18 mouse cellular contexts compared by ENCODE assay signal in genomic region chr19:48285602-48286225, GRCm38 (mm10).
DNase-seq lines count a peak whose midpoint lies in the region; ATAC-seq and TF ChIP-seq lines count a peak whose summit lies in the region.
"Had no signal": no experiment of that assay in that cellular context is flagged by ENCODE, and none has a peak within 500 bp of the region (broad histone marks: within the 10 kb centered on the region; RNA-seq: fewer than 3 reads in every experiment).

No protein-coding gene starts in this region.

- no peak overlapping the region for H3K27ac ChIP-seq in hindbrain, postnatal 0 days
- no peak overlapping the region for H3K27ac ChIP-seq in hindbrain, embryonic 16.5 days (ENCODE audit: low read depth, low read length)
- no peak overlapping the region for H3K27ac ChIP-seq in embryonic facial prominence, embryonic 10.5 days (replicated peaks)
- H3K27ac ChIP-seq: gastrocnemius, adult 2 months; left cerebral cortex, adult 2 months; limb, embryonic 15.5 days; midbrain, embryonic 10.5 days; neural tube, embryonic 15.5 days had no signal

- H3K4me1 ChIP-seq in hindbrain, postnatal 0 days (ENCODE audit: insufficient read depth, low read length), result no peaks in the 10 kb centered on the region
- no peaks in the 10 kb centered on the region for H3K4me1 ChIP-seq in hindbrain, embryonic 16.5 days (ENCODE audit: control insufficient read depth, insufficient read depth, low read depth, low read length)
- H3K4me1 ChIP-seq in embryonic facial prominence, embryonic 10.5 days, result peaks cover 10% of the 10 kb centered on the region
- H3K4me1 ChIP-seq: limb, embryonic 15.5 days had no signal

- H3K4me2 ChIP-seq in hindbrain, postnatal 0 days (ENCODE audit: low read depth, low read length), result no peak overlapping the region
- no peak overlapping the region for H3K4me2 ChIP-seq in hindbrain, embryonic 16.5 days (ENCODE audit: low read length)
- H3K4me2 ChIP-seq: limb, embryonic 15.5 days; neural tube, embryonic 15.5 days had no signal

- WGBS in hindbrain, postnatal 0 days, result 70% methylated on average over 10 of the region's 10 CpGs
- WGBS in hindbrain, embryonic 16.5 days, result 63% methylated on average over 10 of the region's 10 CpGs
- 79% methylated on average over 10 of the region's 10 CpGs for WGBS in embryonic facial prominence, embryonic 10.5 days

- TF ChIP-seq CTCF in hindbrain, postnatal 0 days (IDR thresholded peaks at IDR 0.05; ENCODE audit: low read depth), result no peak

- H3K4me3 ChIP-seq in hindbrain, postnatal 0 days (ENCODE audit: low read length), result no peak overlapping the region
- H3K4me3 ChIP-seq in hindbrain, embryonic 16.5 days (ENCODE audit: low read length), result no peak overlapping the region
- H3K4me3 ChIP-seq in embryonic facial prominence, embryonic 10.5 days, result no peak overlapping the region
- H3K4me3 ChIP-seq: gastrocnemius, adult 2 months; left cerebral cortex, adult 2 months; limb, embryonic 15.5 days; midbrain, embryonic 10.5 days; neural tube, embryonic 15.5 days had no signal

- no peaks in the 10 kb centered on the region for H3K9me3 ChIP-seq in hindbrain, postnatal 0 days (ENCODE audit: low read length)
- H3K9me3 ChIP-seq in hindbrain, embryonic 16.5 days (ENCODE audit: control insufficient read depth, low read length), result no peaks in the 10 kb centered on the region
- H3K9me3 ChIP-seq in embryonic facial prominence, embryonic 10.5 days, result no peaks in the 10 kb centered on the region
- H3K9me3 ChIP-seq: limb, embryonic 15.5 days; midbrain, embryonic 10.5 days; neural tube, embryonic 15.5 days had no signal

- ATAC-seq in hindbrain, postnatal 0 days, result no peak
- no peak for ATAC-seq in hindbrain, embryonic 16.5 days
- ATAC-seq: liver, postnatal 0 days had no signal

- peak; percentile 61 to 65 for DNase-seq in cerebellum, postnatal 10 days
- DNase-seq in cerebellum, postnatal 4 days (ENCODE audit: low spot score in 2 of 2), result no peak
- DNase-seq in hindbrain, postnatal 0 days (ENCODE audit: low spot score), result peak; percentile 28
- DNase-seq in brain, adult 2 months (ENCODE audit: low read depth, low spot score), result peak; percentile 79
- DNase-seq in layer of hippocampus, adult 9-11 months, result peak; percentile 65
- no peak for DNase-seq in c-Kit-positive CD71-positive TER-119-positive erythroid progenitor cells, embryonic 14.5 days (ENCODE audit: low spot score)
- no peak for DNase-seq in embryonic facial prominence, embryonic 10.5 days (ENCODE audit: low spot score)
- DNase-seq: adrenal gland, postnatal 36 days; gastrocnemius, adult 2 months; heart, postnatal 10 days; kidney, adult 9 months; liver, postnatal 0 days; lung, postnatal 36 days had no signal

- H3K9ac ChIP-seq in hindbrain, postnatal 0 days (replicated peaks; ENCODE audit: low read length), result no peak overlapping the region
- H3K9ac ChIP-seq in hindbrain, embryonic 16.5 days (ENCODE audit: low read depth, low read length), result no peak overlapping the region
- H3K9ac ChIP-seq: limb, embryonic 15.5 days; liver, postnatal 0 days; neural tube, embryonic 15.5 days had no signal

- H3K36me3 ChIP-seq in hindbrain, postnatal 0 days (ENCODE audit: insufficient read depth, low read length), result no peaks in the 10 kb centered on the region
- no peaks in the 10 kb centered on the region for H3K36me3 ChIP-seq in hindbrain, embryonic 16.5 days (ENCODE audit: control insufficient read depth, insufficient read depth, low read length)
- no peaks in the 10 kb centered on the region for H3K36me3 ChIP-seq in embryonic facial prominence, embryonic 10.5 days (replicated peaks)
- H3K36me3 ChIP-seq: limb, embryonic 15.5 days; midbrain, embryonic 10.5 days; neural tube, embryonic 15.5 days had no signal

- no peaks in the 10 kb centered on the region for H3K27me3 ChIP-seq in hindbrain, postnatal 0 days (ENCODE audit: insufficient read depth, low read length)
- H3K27me3 ChIP-seq in hindbrain, embryonic 16.5 days (replicated peaks; ENCODE audit: control insufficient read depth, insufficient read depth, low read length), result no peaks in the 10 kb centered on the region
- no peaks in the 10 kb centered on the region for H3K27me3 ChIP-seq in embryonic facial prominence, embryonic 10.5 days (replicated peaks; ENCODE audit: low read depth, poor library complexity, severe bottlenecking)
- H3K27me3 ChIP-seq: limb, embryonic 15.5 days; neural tube, embryonic 15.5 days had no signal

Comparison
In these comparisons a context has a peak if more than half of its experiments do, and no peak if none do; other contexts are left out.
1. DNase-seq: peak in cerebellum, postnatal 10 days (2 of 2), hindbrain, postnatal 0 days (single experiment), brain, adult 2 months (single experiment) and layer of hippocampus, adult 9-11 months (single experiment); none in cerebellum, postnatal 4 days (0 of 2), c-Kit-positive CD71-positive TER-119-positive erythroid progenitor cells, embryonic 14.5 days (single experiment) and embryonic facial prominence, embryonic 10.5 days (single experiment).